In genomic region chr9:94482215-94482975, GRCm38 (mm10) we compare ENCODE assay signal across 9 mouse cellular contexts. TPM values are rescaled to one million over a fixed set of nuclear protein-coding genes. Genes with fewer than 3 reads are reported as not detected.
DNase-seq lines count a peak whose midpoint lies in the region; ATAC-seq and TF ChIP-seq lines count a peak whose summit lies in the region.
"Had no signal": no experiment of that assay in that cellular context is flagged by ENCODE, and none has a peak within 500 bp of the region (broad histone marks: within the 10 kb centered on the region; RNA-seq: fewer than 3 reads in every experiment).

No protein-coding gene starts in this region.

- H3K4me1 ChIP-seq in embryonic facial prominence, embryonic 13.5 days: peaks cover 13% of the 10 kb centered on the region
- H3K4me1 ChIP-seq in stomach, postnatal 0 days (replicated peaks; ENCODE audit: control insufficient read depth, insufficient read depth): no peaks in the 10 kb centered on the region
- H3K4me1 ChIP-seq: megakaryocyte, embryonic 14.5 days had no signal

- TF ChIP-seq EP300 in stomach, postnatal 0 days (optimal IDR thresholded peaks at IDR 0.05): no peak

- no peak overlapping the region for H3K4me3 ChIP-seq in embryonic facial prominence, embryonic 13.5 days
- no peak overlapping the region for H3K4me3 ChIP-seq in stomach, postnatal 0 days (ENCODE audit: low read depth, low read length)
- H3K4me3 ChIP-seq: megakaryocyte, embryonic 14.5 days had no signal

- ATAC-seq in embryonic facial prominence, embryonic 13.5 days (ENCODE audit: insufficient number of reproducible peaks, insufficient read depth, low FRiP score, low TSS enrichment, low read depth): peak; percentile 78
- no peak for ATAC-seq in stomach, postnatal 0 days (ENCODE audit: low FRiP score, low TSS enrichment)

- no peaks in the 10 kb centered on the region for H3K36me3 ChIP-seq in embryonic facial prominence, embryonic 13.5 days
- no peaks in the 10 kb centered on the region for H3K36me3 ChIP-seq in stomach, postnatal 0 days (ENCODE audit: control insufficient read depth, insufficient read depth, low read length)

- no peaks in the 10 kb centered on the region for H3K9me3 ChIP-seq in embryonic facial prominence, embryonic 13.5 days
- no peaks in the 10 kb centered on the region for H3K9me3 ChIP-seq in stomach, postnatal 0 days (ENCODE audit: control insufficient read depth, low read length)
- H3K9me3 ChIP-seq: megakaryocyte, embryonic 14.5 days had no signal

- 51% methylated on average over 10 of the region's 10 CpGs for WGBS in embryonic facial prominence, embryonic 13.5 days
- 61% methylated on average over 10 of the region's 10 CpGs for WGBS in stomach, postnatal 0 days

- H3K9ac ChIP-seq in embryonic facial prominence, embryonic 13.5 days: no peak overlapping the region
- H3K9ac ChIP-seq in stomach, postnatal 0 days (ENCODE audit: low read length): no peak overlapping the region

- H3K27me3 ChIP-seq in embryonic facial prominence, embryonic 13.5 days: no peaks in the 10 kb centered on the region
- H3K27me3 ChIP-seq in stomach, postnatal 0 days (ENCODE audit: control insufficient read depth, insufficient read depth, low read length): no peaks in the 10 kb centered on the region
- H3K27me3 ChIP-seq: megakaryocyte, embryonic 14.5 days had no signal

- peak overlapping the region; percentile 39; the same call in 1 of the 2 replicates for H3K27ac ChIP-seq in embryonic facial prominence, embryonic 13.5 days
- no peak overlapping the region for H3K27ac ChIP-seq in stomach, postnatal 0 days (replicated peaks)

- no peak overlapping the region for H3K4me2 ChIP-seq in embryonic facial prominence, embryonic 13.5 days
- no peak overlapping the region for H3K4me2 ChIP-seq in stomach, postnatal 0 days (replicated peaks; ENCODE audit: low read depth)

- TF ChIP-seq CTCF in stomach, postnatal 0 days (IDR thresholded peaks at IDR 0.05; ENCODE audit: low read depth): no peak

- DNase-seq in heart, adult 18-20 months: peak; percentile 4 to 15
- DNase-seq in heart, adult 8-10 months (ENCODE audit: low spot score): no peak
- peak; percentile 86 for DNase-seq in adipocyte (ENCODE audit: low spot score)
- peak; percentile 81 for DNase-seq in layer of hippocampus, adult 11-12 months (ENCODE audit: low spot score)
- DNase-seq in lung, postnatal 10 days: peak; percentile 55
- peak; percentile 24 for DNase-seq in stomach, postnatal 0 days (ENCODE audit: low spot score)
- DNase-seq in urinary bladder, postnatal 25 days (ENCODE audit: low spot score): no peak

RNA-seq across cellular contexts. Expression of gene 1190002N15Rik, which starts 55.5 kb away (rescaled TPM):
- 10 to 100 TPM; 25.7 to 31.8 TPM for total RNA-seq in heart, adult 18-20 months (2021)
- 10 to 100 TPM; 22.9 to 34.4 (median 28.9) TPM for total RNA-seq in heart, adult 8-10 months (2022)
- 14.2 and 21.9 TPM in 2 replicates for polyA plus RNA-seq in embryonic facial prominence, embryonic 13.5 days (2015; fragmentation: Nextera tagmentation; extraction: Ambion mirVana)
- 13.4 and 14.4 TPM in 2 replicates for polyA plus RNA-seq in stomach, postnatal 0 days (2015; fragmentation: Nextera tagmentation; extraction: Ambion mirVana)

Comparison
In these comparisons a context has a peak if more than half of its experiments do, and no peak if none do; other contexts are left out.
1. DNase-seq: peak in heart, adult 18-20 months (2 of 2), adipocyte (single experiment), layer of hippocampus, adult 11-12 months (single experiment), lung, postnatal 10 days (single experiment) and stomach, postnatal 0 days (single experiment); none in heart, adult 8-10 months (single experiment) and urinary bladder, postnatal 25 days (single experiment).